Mouse (Mus musculus) urinary bladder, postnatal 14 days (tissue): ENCODE results near the gene 4933402D24Rik.

Experiments
- DNase-seq: peaks from one replicate; pipeline ENCODE4 v3.0.0; 2021; ENCODE audit warnings: low spot score

The 4933402D24Rik gene

GRCm38 (mm10) chr1:63769167-63769566 lies at the start of gene 4933402D24Rik:
TSS of gene 4933402D24Rik (minus strand) at chr1:63769267.
- no peak for DNase-seq

- no peak for DNase-seq
These were observed 39.5 kb upstream of the 4933402D24Rik start for GRCm38 (mm10) chr1:63808584-63808983.

GRCm38 (mm10) chr1:63805095-63805494 lies 36.0 kb upstream of the 4933402D24Rik start:
- DNase-seq: no peak

GRCm38 (mm10) chr1:63794326-63794725 lies 25.3 kb upstream of the 4933402D24Rik start:
- no peak for DNase-seq

- no peak for DNase-seq
These were observed 8.0 kb upstream of the 4933402D24Rik start for GRCm38 (mm10) chr1:63776902-63777630.

GRCm38 (mm10) chr1:63776396-63776795 lies 7.3 kb upstream of the 4933402D24Rik start:
- DNase-seq: no peak

- no peak for DNase-seq
These were observed 1.2 kb upstream of the 4933402D24Rik start for GRCm38 (mm10) chr1:63770309-63770708.

GRCm38 (mm10) chr1:63768112-63768511 lies 955 bp downstream of the 4933402D24Rik start:
- no peak for DNase-seq

- no peak for DNase-seq
These were observed 4.7 kb downstream of the 4933402D24Rik start for GRCm38 (mm10) chr1:63764395-63764794.

- no peak for DNase-seq
These were observed 5.1 kb downstream of the 4933402D24Rik start for GRCm38 (mm10) chr1:63763881-63764386.

GRCm38 (mm10) chr1:63763212-63763694 lies 5.8 kb downstream of the 4933402D24Rik start:
- peak; percentile 7 for DNase-seq

- DNase-seq: no peak
These were observed 13.1 kb downstream of the 4933402D24Rik start for GRCm38 (mm10) chr1:63756005-63756404.

- DNase-seq: peak; percentile 91
These were observed 38.8 kb downstream of the 4933402D24Rik start, which contains the start of the genes Mdh1b and Fastkd2 for GRCm38 (mm10) chr1:63730240-63730771. TSS of gene Mdh1b (minus strand) at chr1:63730318. TSS of gene Fastkd2 (plus strand) at chr1:63730614.

GRCm38 (mm10) chr1:63729796-63730195 lies 39.3 kb downstream of the 4933402D24Rik start:
- DNase-seq: no peak

- no peak for DNase-seq
These were observed 48.9 kb downstream of the 4933402D24Rik start for GRCm38 (mm10) chr1:63720161-63720560.

- no peak for DNase-seq
These were observed 60.2 kb downstream of the 4933402D24Rik start for GRCm38 (mm10) chr1:63708876-63709275.

GRCm38 (mm10) chr1:63705733-63706132 lies 63.3 kb downstream of the 4933402D24Rik start:
- no peak for DNase-seq
